Mouse (Mus musculus): ENCODE results near the gene Rassf8. TPM values are rescaled to one million over a fixed set of nuclear protein-coding genes. Genes with fewer than 3 reads are reported as not detected.

Gene Rassf8
- polyA plus RNA-seq, 1 experiment from 2014 or later: 4.8 TPM

DNA sequence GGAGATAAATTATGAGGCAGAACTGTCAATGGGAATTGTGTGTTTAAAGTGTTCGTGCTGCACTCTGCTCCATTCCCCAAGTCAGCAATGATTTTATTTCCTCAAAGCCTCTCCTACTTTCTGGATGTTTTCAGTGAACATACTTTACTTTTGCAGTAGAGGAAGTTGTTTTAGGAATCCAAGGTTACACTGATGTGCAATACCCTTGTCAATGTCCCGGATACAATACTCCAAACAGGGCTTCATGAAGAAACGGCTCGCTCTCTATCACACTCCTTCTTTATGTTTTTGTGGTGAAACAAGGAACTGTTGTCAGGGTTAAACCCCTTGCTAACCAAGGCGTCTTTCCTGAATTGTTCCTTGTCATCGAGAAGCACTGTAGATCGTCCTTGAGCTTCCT is 45.8 kb downstream of the Rassf8 start:
- Histone ChIP-seq H3K9ac (no peak overlapping the region), H3K27me3 (no peaks in the 10 kb centered on the region), H3K4me1 (replicated peaks) (peaks cover 14% of the 10 kb centered on the region; the same call in 1 of the 2 replicates), H3K9me3 (no peaks in the 10 kb centered on the region), H3K4me2 (no peak overlapping the region), H3K36me3 (no peaks in the 10 kb centered on the region), H3K4me3 (no peak overlapping the region), H3K27ac (replicated peaks) (0 out of 2 replicates have a peak overlapping the region, but pooled peaks have one; percentile 9)
- WGBS: 67% methylated on average over 7 of the region's 7 CpGs
- ATAC-seq (ENCODE audit: low read depth): no peak

DNA sequence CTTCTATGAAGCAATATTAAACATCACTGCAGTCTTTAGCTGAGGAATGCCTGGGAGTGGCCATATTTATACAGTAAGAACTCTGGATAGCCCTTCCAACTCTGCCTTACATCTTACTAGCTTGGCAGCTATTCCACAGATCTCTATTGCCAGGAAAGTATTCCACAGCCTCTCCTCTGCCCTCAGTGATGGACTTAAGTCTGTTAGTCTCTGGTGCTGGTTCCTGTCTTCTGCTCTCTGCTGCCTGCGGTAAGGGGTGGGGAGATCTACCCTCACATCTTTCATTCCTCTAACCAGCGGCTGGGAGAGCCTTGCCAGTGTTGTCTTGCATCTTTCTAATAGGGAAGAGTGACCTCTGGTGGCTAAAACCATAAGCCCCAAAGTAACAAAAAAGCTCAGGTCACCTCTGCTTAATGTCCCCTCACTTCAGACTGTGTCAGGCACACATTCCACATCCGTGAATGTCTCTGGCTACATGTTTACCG is 46.6 kb downstream of the Rassf8 start:
- no peak overlapping the region for H3K4me3 ChIP-seq
- H3K36me3 ChIP-seq: no peaks in the 10 kb centered on the region
- no peak overlapping the region for H3K4me2 ChIP-seq
- peaks cover 14% of the 10 kb centered on the region; the same call in 1 of the 2 replicates for H3K4me1 ChIP-seq (replicated peaks)
- ATAC-seq (ENCODE audit: low read depth): peak; percentile 61
- H3K9me3 ChIP-seq: no peaks in the 10 kb centered on the region
- H3K27me3 ChIP-seq: no peaks in the 10 kb centered on the region
- H3K9ac ChIP-seq: no peak overlapping the region
- WGBS: 23% methylated on average over 4 of the region's 4 CpGs
- H3K27ac ChIP-seq (replicated peaks): no peak overlapping the region

DNA sequence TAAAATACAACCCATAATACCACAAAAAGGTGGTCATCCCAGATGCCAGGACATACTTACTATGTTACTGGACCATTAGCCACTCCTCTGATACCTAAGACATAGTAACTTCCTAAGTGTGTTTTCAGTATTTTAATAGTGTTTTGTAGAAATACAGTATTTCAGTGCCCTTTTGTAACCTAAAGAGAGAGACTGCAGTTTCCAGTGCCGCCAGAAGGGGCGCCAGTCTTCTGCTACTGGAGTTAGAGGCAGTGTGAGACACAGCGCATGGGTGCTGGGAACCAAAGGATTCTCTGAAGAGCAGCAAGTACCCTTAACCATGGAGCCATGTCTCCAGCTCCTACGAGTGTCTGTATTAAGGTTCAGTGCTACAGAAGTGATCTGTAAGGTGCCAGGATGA is 48.1 kb downstream of the Rassf8 start:
- ATAC-seq (ENCODE audit: low read depth): no peak
- Histone ChIP-seq H3K27me3 (no peaks in the 10 kb centered on the region), H3K9ac (no peak overlapping the region), H3K4me3 (no peak overlapping the region), H3K27ac (replicated peaks) (no peak overlapping the region), H3K9me3 (no peaks in the 10 kb centered on the region), H3K36me3 (no peaks in the 10 kb centered on the region), H3K4me1 (replicated peaks) (peaks cover 14% of the 10 kb centered on the region; the same call in 1 of the 2 replicates), H3K4me2 (no peak overlapping the region)
- WGBS: 59% methylated on average over 4 of the region's 4 CpGs

DNA sequence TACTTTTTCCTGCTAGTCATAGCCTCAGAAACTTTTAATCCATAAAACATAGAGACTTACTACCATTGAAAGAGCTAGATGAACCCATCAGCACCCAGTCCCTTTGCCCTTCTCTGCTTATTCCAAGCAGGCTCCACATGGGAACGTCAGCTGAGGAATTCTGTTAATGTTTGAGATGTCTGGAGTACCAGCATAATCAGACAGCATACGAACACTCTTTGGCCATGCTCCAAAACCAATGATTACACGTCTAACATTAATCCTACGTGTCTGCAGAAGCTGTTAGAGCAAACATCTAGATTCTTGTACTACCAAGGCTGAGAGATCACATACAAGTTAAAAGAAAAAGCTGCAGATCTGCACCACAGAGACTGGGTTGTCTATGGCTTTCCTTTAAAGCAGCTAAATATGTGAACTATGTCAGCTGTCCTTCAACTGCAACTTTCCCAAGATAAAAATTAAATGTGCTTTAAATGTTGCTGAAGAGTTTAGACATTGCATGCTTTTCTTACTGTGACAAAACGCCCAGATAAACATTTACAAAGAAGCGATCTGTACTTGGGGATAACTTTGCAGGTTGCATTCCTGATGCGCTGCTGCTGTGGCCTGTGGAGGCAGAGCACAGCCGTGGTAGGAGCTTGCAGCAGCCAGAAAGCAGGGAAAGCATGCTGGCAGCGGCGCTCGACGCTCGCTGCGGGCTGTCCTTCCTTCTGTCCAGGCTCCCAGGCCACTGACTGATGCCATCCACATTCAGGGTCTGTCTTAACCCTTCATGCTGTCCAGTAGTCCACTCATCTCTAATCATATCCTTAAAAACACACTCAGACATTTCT is 49.9 kb downstream of the Rassf8 start:
- Histone ChIP-seq H3K36me3 (no peaks in the 10 kb centered on the region), H3K9me3 (no peaks in the 10 kb centered on the region), H3K4me2 (no peak overlapping the region), H3K27me3 (no peaks in the 10 kb centered on the region), H3K9ac (no peak overlapping the region), H3K4me1 (replicated peaks) (peaks cover 14% of the 10 kb centered on the region; the same call in 1 of the 2 replicates), H3K4me3 (no peak overlapping the region), H3K27ac (replicated peaks) (0 out of 2 replicates have a peak overlapping the region, but pooled peaks have one; percentile 19)
- no peak; the same call in 1 of the 2 replicates for ATAC-seq (ENCODE audit: low read depth)
- 62% methylated on average over 14 of the region's 14 CpGs for WGBS

DNA sequence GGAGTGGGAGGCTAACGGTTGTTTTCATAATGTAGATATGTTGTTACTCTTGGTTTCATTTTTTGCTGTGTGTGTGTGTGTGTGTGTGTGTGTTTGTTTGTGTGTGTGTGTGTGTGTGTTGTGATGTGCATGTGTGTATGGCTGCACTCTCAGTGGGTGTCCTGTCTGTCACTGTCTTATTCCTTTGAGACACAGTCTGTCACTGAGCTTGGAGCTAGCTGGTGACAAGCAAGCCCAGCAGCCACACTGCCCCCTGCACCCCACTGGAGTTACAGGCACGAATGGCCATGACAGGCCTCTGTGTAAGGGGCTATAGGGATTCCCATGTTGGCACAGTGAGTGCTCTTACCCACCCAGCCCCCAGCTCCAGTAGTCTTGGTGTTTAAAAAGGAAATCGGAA is 51.1 kb downstream of the Rassf8 start:
- no peak overlapping the region for H3K27ac ChIP-seq (replicated peaks)
- H3K9ac ChIP-seq: no peak overlapping the region
- H3K36me3 ChIP-seq: no peaks in the 10 kb centered on the region
- H3K9me3 ChIP-seq: no peaks in the 10 kb centered on the region
- no peaks in the 10 kb centered on the region for H3K27me3 ChIP-seq
- ATAC-seq (ENCODE audit: low read depth): no peak
- WGBS: 77% methylated on average over 3 of the region's 3 CpGs
- H3K4me3 ChIP-seq: no peak overlapping the region
- H3K4me2 ChIP-seq: no peak overlapping the region
- peaks cover 10% of the 10 kb centered on the region; the same call in 1 of the 2 replicates for H3K4me1 ChIP-seq (replicated peaks)

DNA sequence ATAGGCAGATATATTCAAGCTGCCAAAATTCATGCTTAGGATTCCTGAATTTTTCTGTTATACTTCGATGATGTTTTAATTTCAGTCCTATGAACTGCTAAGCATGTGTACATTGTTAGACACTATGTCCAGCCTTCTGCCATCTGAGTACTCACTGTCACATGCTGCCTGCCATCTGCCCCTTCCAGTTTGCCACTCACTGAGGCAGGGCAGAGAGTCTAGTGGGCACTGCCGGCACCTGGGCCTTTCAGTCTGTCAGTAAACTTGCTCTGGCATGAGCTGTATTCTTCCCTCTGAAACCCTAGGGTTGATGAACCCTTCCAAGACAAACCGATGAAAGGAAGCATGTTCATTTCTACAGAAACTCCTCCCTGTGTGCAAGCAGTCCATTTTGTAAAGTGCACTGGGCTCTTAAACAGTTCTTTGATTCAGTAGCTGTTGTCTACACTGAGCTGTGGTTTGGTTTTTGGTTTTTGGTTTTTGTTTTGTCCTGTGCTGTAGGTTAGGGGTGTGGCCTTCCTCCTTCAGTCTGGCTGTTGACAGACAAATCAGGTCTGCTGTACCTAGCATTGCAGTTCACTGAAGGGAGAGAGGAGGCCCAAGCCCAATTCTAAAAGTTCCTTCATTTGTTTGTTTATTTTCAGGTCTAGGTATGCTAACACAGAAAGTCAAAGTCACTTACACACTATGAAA is 55.4 kb downstream of the Rassf8 start:
- H3K36me3 ChIP-seq: no peaks in the 10 kb centered on the region
- H3K27me3 ChIP-seq: no peaks in the 10 kb centered on the region
- peaks cover 4% of the 10 kb centered on the region; the same call in 1 of the 2 replicates for H3K4me1 ChIP-seq (replicated peaks)
- H3K4me3 ChIP-seq: no peak overlapping the region
- H3K27ac ChIP-seq (replicated peaks): no peak overlapping the region
- ATAC-seq (ENCODE audit: low read depth): no peak
- WGBS: 83% methylated on average over 3 of the region's 3 CpGs
- H3K9ac ChIP-seq: no peak overlapping the region
- H3K4me2 ChIP-seq: no peak overlapping the region
- H3K9me3 ChIP-seq: no peaks in the 10 kb centered on the region

DNA sequence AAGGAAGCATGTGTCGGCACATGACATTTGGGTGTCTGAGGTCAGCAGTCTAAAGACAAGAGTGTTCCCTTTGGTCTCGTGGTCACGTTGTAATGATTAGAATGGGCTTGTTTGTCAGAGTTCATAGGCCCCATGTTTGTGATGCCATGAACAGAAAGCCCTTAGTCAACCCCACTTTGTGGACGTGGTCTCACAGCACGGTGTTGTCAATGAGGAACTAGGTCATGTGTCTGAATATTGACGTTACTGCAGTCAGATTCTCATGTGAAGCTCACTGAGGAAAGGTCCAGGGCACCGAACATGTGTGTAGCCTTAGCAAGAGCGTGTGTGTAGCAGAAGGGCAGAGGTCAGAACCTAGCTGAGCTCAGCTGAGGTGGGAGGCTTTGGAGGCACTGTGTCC is 56.3 kb downstream of the Rassf8 start:
- Histone ChIP-seq H3K27ac (replicated peaks) (no peak overlapping the region), H3K4me2 (no peak overlapping the region), H3K36me3 (no peaks in the 10 kb centered on the region), H3K4me1 (replicated peaks) (peaks cover 5% of the 10 kb centered on the region; the same call in 1 of the 2 replicates), H3K9ac (no peak overlapping the region), H3K27me3 (no peaks in the 10 kb centered on the region), H3K9me3 (no peaks in the 10 kb centered on the region), H3K4me3 (no peak overlapping the region)
- WGBS: 88% methylated on average over 8 of the region's 8 CpGs
- ATAC-seq (ENCODE audit: low read depth): no peak

DNA sequence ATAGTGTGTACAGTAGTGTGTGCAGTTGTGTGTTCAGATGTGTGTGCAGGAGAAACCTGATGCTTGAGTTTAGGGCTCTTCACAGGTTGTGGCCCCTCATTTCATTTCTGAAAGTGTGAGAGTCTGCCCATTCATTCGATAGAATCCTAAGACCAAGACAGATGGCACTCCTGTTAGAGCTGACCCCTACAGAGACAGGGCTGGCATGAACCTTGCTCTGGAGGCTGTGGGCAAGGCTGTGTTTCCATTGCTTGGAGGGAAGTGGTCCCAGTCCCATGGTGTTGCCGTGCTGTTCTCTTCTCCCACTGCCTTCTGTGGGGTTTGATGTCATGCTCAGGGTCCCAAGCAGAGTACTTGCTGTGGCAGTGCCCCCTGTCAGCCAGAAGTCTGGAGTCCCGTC is 57.7 kb downstream of the Rassf8 start:
- H3K9ac ChIP-seq: no peak overlapping the region
- H3K9me3 ChIP-seq: no peaks in the 10 kb centered on the region
- no peaks in the 10 kb centered on the region for H3K36me3 ChIP-seq
- H3K4me1 ChIP-seq (replicated peaks): peaks cover 5% of the 10 kb centered on the region; the same call in 1 of the 2 replicates
- no peaks in the 10 kb centered on the region for H3K27me3 ChIP-seq
- ATAC-seq (ENCODE audit: low read depth): no peak
- H3K4me2 ChIP-seq: no peak overlapping the region
- 68% methylated on average over 3 of the region's 3 CpGs for WGBS
- no peak overlapping the region for H3K4me3 ChIP-seq
- H3K27ac ChIP-seq (replicated peaks): no peak overlapping the region

DNA sequence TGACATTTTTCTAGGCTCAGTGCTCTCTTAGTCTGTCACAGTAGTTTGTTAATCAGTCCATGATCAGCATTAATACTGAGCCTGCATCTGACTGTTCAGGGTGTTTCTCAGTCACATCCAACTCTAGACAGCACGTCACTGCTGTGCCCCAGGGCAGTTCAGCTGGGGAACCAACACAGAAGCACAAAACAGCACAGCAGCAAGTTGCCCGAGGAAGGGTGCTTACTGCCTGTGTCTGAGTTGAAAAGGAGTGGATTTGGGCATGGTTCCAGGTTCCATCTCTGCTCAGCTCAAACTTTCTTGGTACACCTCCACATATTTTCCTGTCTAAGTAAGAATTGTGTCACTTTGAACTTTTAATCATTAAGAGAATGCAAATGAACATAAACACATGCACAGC is 60.2 kb downstream of the Rassf8 start:
- Histone ChIP-seq H3K9ac (no peak overlapping the region), H3K4me3 (no peak overlapping the region), H3K4me2 (no peak overlapping the region), H3K4me1 (replicated peaks) (peaks cover 5% of the 10 kb centered on the region; the same call in 1 of the 2 replicates), H3K36me3 (no peaks in the 10 kb centered on the region), H3K27ac (replicated peaks) (no peak overlapping the region), H3K27me3 (no peaks in the 10 kb centered on the region), H3K9me3 (no peaks in the 10 kb centered on the region)
- WGBS: 27% methylated on average over 2 of the region's 2 CpGs
- no peak for ATAC-seq (ENCODE audit: low read depth)

DNA sequence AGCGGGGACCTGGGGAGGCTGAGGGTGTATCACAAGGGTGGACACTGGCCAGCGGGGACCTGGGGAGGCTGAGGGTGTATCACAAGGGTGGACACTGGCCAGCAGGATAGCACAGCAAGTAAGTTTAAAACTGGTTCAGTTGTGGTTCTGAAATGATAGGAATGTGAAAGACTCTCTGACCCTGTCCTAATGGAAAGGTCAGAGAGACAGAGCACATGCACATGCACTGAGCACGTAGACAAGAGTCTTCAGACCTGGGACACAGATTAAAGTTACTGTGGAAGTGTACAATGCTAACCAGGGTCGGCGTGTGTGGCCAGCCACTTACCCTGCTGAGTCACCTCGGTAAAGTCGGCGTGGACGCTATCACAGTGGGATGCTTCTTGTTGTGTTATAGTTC is 61.4 kb downstream of the Rassf8 start:
- no peak overlapping the region for H3K4me3 ChIP-seq

DNA sequence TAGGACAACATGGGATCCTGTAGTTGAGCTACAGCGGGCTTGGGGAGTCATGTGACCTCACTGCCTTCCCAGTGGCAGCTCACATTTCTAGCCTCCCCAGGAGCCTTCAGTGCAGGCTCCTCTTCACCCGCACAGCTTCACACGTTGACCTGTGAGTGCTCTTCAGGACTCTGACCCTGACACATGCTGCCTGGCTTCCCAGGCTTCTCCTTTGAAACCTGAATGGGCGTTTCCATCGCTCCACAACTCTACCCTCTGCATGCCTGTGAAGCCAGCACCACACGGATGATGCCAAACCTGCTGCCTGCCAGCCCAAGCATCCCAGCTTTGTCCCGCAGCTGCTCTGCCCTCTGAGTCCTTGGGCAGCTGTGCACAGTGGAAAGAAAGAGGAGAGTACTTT is 63.0 kb downstream of the Rassf8 start:
- no peak for ATAC-seq (ENCODE audit: low read depth)
- 86% methylated on average over 7 of the region's 7 CpGs for WGBS
- Histone ChIP-seq H3K36me3 (no peaks in the 10 kb centered on the region), H3K4me3 (no peak overlapping the region), H3K4me1 (replicated peaks) (peaks cover 5% of the 10 kb centered on the region; the same call in 1 of the 2 replicates), H3K4me2 (no peak overlapping the region), H3K9ac (no peak overlapping the region), H3K27ac (replicated peaks) (no peak overlapping the region), H3K27me3 (no peaks in the 10 kb centered on the region), H3K9me3 (no peaks in the 10 kb centered on the region)

More for the DNA sequence above, 61.4 kb downstream of the Rassf8 start:
- H3K36me3 ChIP-seq: no peaks in the 10 kb centered on the region
- H3K4me1 ChIP-seq (replicated peaks): peaks cover 5% of the 10 kb centered on the region; the same call in 1 of the 2 replicates
- no peak overlapping the region for H3K4me2 ChIP-seq
- H3K9ac ChIP-seq: no peak overlapping the region
- WGBS: 90% methylated on average over 9 of the region's 9 CpGs
- no peak for ATAC-seq (ENCODE audit: low read depth)
- H3K27me3 ChIP-seq: no peaks in the 10 kb centered on the region
- H3K27ac ChIP-seq (replicated peaks): no peak overlapping the region
- H3K9me3 ChIP-seq: no peaks in the 10 kb centered on the region

DNA sequence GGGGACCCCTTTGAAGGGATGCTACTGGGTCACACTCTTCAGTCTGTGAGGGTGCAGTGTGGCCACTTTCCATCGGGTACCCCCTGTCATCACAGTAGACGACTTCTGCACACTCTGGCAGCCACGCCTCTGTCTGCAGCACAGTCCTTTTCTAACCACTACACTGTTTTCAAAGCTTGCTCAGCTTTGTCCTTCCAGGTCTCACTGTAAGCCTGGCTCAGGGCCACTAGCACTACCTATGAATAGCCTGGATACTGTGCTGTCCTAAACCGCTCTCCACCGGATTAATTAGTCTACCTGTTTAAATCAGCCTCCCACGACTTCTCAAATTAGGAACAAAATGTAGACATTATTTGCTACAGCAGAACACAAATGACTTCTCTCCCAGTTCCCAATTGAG is 63.5 kb downstream of the Rassf8 start:
- H3K9me3 ChIP-seq: no peaks in the 10 kb centered on the region
- no peaks in the 10 kb centered on the region for H3K27me3 ChIP-seq
- ATAC-seq (ENCODE audit: low read depth): no peak
- H3K9ac ChIP-seq: no peak overlapping the region
- H3K4me2 ChIP-seq: no peak overlapping the region
- no peaks in the 10 kb centered on the region for H3K36me3 ChIP-seq
- H3K4me3 ChIP-seq: no peak overlapping the region
- H3K27ac ChIP-seq (replicated peaks): no peak overlapping the region
- peaks cover 5% of the 10 kb centered on the region; the same call in 1 of the 2 replicates for H3K4me1 ChIP-seq (replicated peaks)
- WGBS: 94% methylated on average over 6 of the region's 6 CpGs

All from neural tube, embryonic 13.5 days (tissue).